Mouse (Mus musculus) MEL (cell line): Measurements from ENCODE around the gene Ythdc1. TPM values are rescaled to one million over a fixed set of nuclear protein-coding genes. Genes with fewer than 3 reads are reported as not detected.
"Not testable (repeated sequence)": the region's sequence is repeated elsewhere in the genome, so short reads cannot be mapped to it uniquely, and the experiment has no call there.

Experiments
- DNase-seq: peaks from one replicate; pipeline ENCODE4 v3.0.0; 2011; ENCODE audit warnings: low read depth, low spot score
- H3K27ac ChIP-seq: 2 replicates; pipeline ENCODE4 v1.5.1; 2012; ENCODE audit warnings: low read depth, mild to moderate bottlenecking, control low read depth, low read length, moderate library complexity; ENCODE audit not compliant: control insufficient read depth
- H3K27me3 ChIP-seq, 2 experiments: fragments of 150-350 bp in 1 of 2; sonication (generic) in 1 of 2; 2 replicates each; pipeline ENCODE4 v1.6.1; 2012; ENCODE audit warnings: low read length in 2 of 2, mild to moderate bottlenecking in 2 of 2, improper control_type of control experiment in 1 of 2, moderate library complexity in 1 of 2; ENCODE audit not compliant: insufficient read depth in 2 of 2, control insufficient read depth in 1 of 2
- H3K36me3 ChIP-seq, 2 experiments: 2 replicates each; pipeline ENCODE4 v1.6.1; 2012 to 2014; ENCODE audit warnings: low read length in 2 of 2, improper control_type of control experiment in 1 of 2, inconsistent platforms in 1 of 2, mild to moderate bottlenecking in 1 of 2; ENCODE audit not compliant: insufficient read depth in 2 of 2, control insufficient read depth in 1 of 2
- H3K4me1 ChIP-seq, 2 experiments: fragments of 150-350 bp in 1 of 2; sonication (generic) in 1 of 2; 2 replicates each; pipeline ENCODE4 v1.6.1; 2012; ENCODE audit warnings: low read length in 2 of 2, improper control_type of control experiment in 1 of 2, mild to moderate bottlenecking in 1 of 2; ENCODE audit not compliant: insufficient read depth in 2 of 2, control insufficient read depth in 1 of 2
- H3K4me3 ChIP-seq, 2 experiments: fragments of 150-350 bp in 1 of 2; sonication (generic) in 1 of 2; 2 replicates each; pipeline ENCODE4 v1.5.1; 2012; ENCODE audit warnings: low read depth in 2 of 2, low read length in 2 of 2, mild to moderate bottlenecking in 2 of 2, moderate library complexity in 2 of 2, control low read depth in 1 of 2, improper control_type of control experiment in 1 of 2; ENCODE audit not compliant: control insufficient read depth in 1 of 2, insufficient read depth in 1 of 2
- H3K79me2 ChIP-seq: 2 replicates; pipeline ENCODE4 v1.6.1; 2012; ENCODE audit warnings: mild to moderate bottlenecking, low read length, moderate library complexity; ENCODE audit not compliant: control insufficient read depth, poor library complexity, insufficient read depth
- H3K9ac ChIP-seq: 2 replicates; pipeline ENCODE4 v1.6.1; 2012; ENCODE audit warnings: low read depth, mild to moderate bottlenecking, control low read depth, low read length, moderate library complexity; ENCODE audit not compliant: control insufficient read depth, poor library complexity, severe bottlenecking
- H3K9me3 ChIP-seq: fragments of 150-350 bp; sonication (generic); replicated peaks from 2 replicates; pipeline ENCODE4 v1.6.1; 2012; ENCODE audit warnings: mild to moderate bottlenecking, low read length, improper control_type of control experiment, moderate library complexity; ENCODE audit not compliant: insufficient read depth
- BHLHE40 ChIP-seq: IDR thresholded peaks from 2 replicates; pipeline ENCODE4 v1.6.1; 2012; ENCODE audit warnings: low read depth, mild to moderate bottlenecking, inconsistent platforms, low read length, improper control_type of control experiment, borderline replicate concordance
- CHD2 ChIP-seq: IDR thresholded peaks from 2 replicates; pipeline ENCODE4 v1.6.1; 2011; ENCODE audit warnings: low read length, improper control_type of control experiment
- CTCF ChIP-seq, 3 experiments: IDR thresholded peaks in 2 of 3; conservative IDR thresholded peaks in 1 of 3; 2 replicates each; pipeline ENCODE4 v1.5.1; 2011 to 2012; ENCODE audit warnings: low read length in 3 of 3, low read depth in 2 of 3, mild to moderate bottlenecking in 2 of 3, improper control_type of control experiment in 1 of 3, inconsistent platforms in 1 of 3, mixed read lengths in 1 of 3, moderate library complexity in 1 of 3; ENCODE audit not compliant: control insufficient read depth in 1 of 3, insufficient read depth in 1 of 3, poor library complexity in 1 of 3, severe bottlenecking in 1 of 3
- E2F4 ChIP-seq: IDR thresholded peaks from 2 replicates; pipeline ENCODE4 v1.6.1; 2011; ENCODE audit warnings: low read depth, low read length, improper control_type of control experiment, borderline replicate concordance
- ELF1 ChIP-seq: IDR thresholded peaks from 2 replicates; pipeline ENCODE4 v1.6.1; 2014; ENCODE audit warnings: low read depth, mild to moderate bottlenecking, inconsistent platforms, low read length, improper control_type of control experiment, moderate library complexity
- EP300 ChIP-seq, 2 experiments: IDR thresholded peaks; 2 replicates each; pipeline ENCODE4 v1.6.1; 2011; ENCODE audit warnings: improper control_type of control experiment in 2 of 2, low read length in 2 of 2, low read depth in 1 of 2, mild to moderate bottlenecking in 1 of 2
- GABPA ChIP-seq: IDR thresholded peaks from 2 replicates; pipeline ENCODE4 v1.6.1; 2012; ENCODE audit warnings: low read depth, mild to moderate bottlenecking, inconsistent platforms, low read length, improper control_type of control experiment, moderate library complexity
- HCFC1 ChIP-seq: IDR thresholded peaks from 2 replicates; pipeline ENCODE4 v1.6.1; 2012; ENCODE audit warnings: low read depth, mild to moderate bottlenecking, inconsistent platforms, low read length, improper control_type of control experiment, moderate library complexity
- KAT2A ChIP-seq: conservative IDR thresholded peaks from 2 replicates; pipeline ENCODE4 v1.6.1; 2012; ENCODE audit warnings: low read depth, low read length, improper control_type of control experiment, inconsistent platforms
- MAFK ChIP-seq: IDR thresholded peaks from 2 replicates; pipeline ENCODE4 v1.6.1; 2011; ENCODE audit warnings: low read depth, mild to moderate bottlenecking, low read length, improper control_type of control experiment, borderline replicate concordance
- MYB ChIP-seq: IDR thresholded peaks from 2 replicates; pipeline ENCODE4 v1.6.1; 2011; ENCODE audit warnings: mild to moderate bottlenecking, low read depth, low read length, improper control_type of control experiment
- MYC ChIP-seq: IDR thresholded peaks from 2 replicates; pipeline ENCODE4 v1.6.1; 2011; ENCODE audit warnings: low read depth, mild to moderate bottlenecking, low read length, improper control_type of control experiment, moderate library complexity
- POLR2AphosphoS2 ChIP-seq: IDR thresholded peaks from 2 replicates; pipeline ENCODE4 v1.6.1; 2011; ENCODE audit warnings: low read length, improper control_type of control experiment
- RAD21 ChIP-seq: IDR thresholded peaks from 2 replicates; pipeline ENCODE4 v1.6.1; 2011; ENCODE audit warnings: mild to moderate bottlenecking, low read depth, low read length, improper control_type of control experiment
- SIN3A ChIP-seq: IDR thresholded peaks from 2 replicates; pipeline ENCODE4 v1.6.1; 2012; ENCODE audit warnings: low read length, improper control_type of control experiment, inconsistent platforms
- TCF12 ChIP-seq: IDR thresholded peaks from 2 replicates; pipeline ENCODE4 v1.6.1; 2014; ENCODE audit warnings: low read depth, mild to moderate bottlenecking, inconsistent platforms, low read length, improper control_type of control experiment, moderate library complexity
- USF2 ChIP-seq, 2 experiments: IDR thresholded peaks; 2 replicates each; pipeline ENCODE4 v1.6.1; 2011 to 2012; ENCODE audit warnings: improper control_type of control experiment in 2 of 2, low read length in 2 of 2, borderline replicate concordance in 1 of 2, inconsistent platforms in 1 of 2, low read depth in 1 of 2, mild to moderate bottlenecking in 1 of 2; ENCODE audit not compliant: insufficient read depth in 1 of 2
- ZKSCAN1 ChIP-seq: IDR thresholded peaks from 2 replicates; pipeline ENCODE4 v1.6.1; 2012; ENCODE audit warnings: low read depth, mild to moderate bottlenecking, inconsistent platforms, low read length, improper control_type of control experiment, moderate library complexity
- polyA plus RNA-seq, 2 experiments: library from polyadenylated mRNA; stranded (reverse) in 1 of 2; unstranded in 1 of 2; fragments of >175 nt in 1 of 2; fragments of >200 nt in 1 of 2; gene quantifications; 2 replicates each; pipeline versions ENCODE4 v1.2.1 to v1.2.4; 2012; ENCODE audit warnings: low replicate concordance in 2 of 2, low read depth in 1 of 2; ENCODE audit not compliant: insufficient read length in 2 of 2, insufficient read depth in 1 of 2, missing spikeins in 1 of 2
- total RNA-seq: library from RNA; depleted of rRNA; stranded (reverse); fragments of 300-350 nt; gene quantifications from 2 replicates; pipeline ENCODE4 v1.2.3, GENCODE M21; 2012

The Ythdc1 gene
- total and polyA plus RNA-seq, 3 experiments, result 47.6 to 67.2 (median 60.8) TPM

DNA sequence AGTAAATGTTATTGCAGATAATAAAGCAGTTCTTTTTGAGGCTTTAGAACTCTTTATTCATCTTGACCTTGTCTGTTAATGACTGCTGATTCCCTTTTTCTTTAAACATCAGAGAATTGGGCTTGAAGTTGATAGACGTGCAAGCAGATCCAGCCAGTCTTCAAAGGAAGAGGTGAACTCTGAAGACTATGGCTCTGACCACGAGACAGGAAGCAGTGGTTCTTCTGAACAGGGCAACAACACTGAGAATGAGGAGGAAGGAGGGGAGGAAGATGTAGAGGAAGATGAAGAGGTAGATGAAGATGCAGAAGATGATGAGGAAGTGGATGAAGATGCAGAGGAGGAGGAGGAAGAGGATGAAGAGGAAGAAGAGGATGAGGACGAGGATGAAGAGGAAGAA is 12.8 kb downstream of the Ythdc1 start:
- H3K36me3 ChIP-seq, result peaks cover 0 to 54% of the 10 kb centered on the region in 2 experiments; a peak in 3 of 4 replicates
- peaks cover 0 to 2% of the 10 kb centered on the region in 2 experiments; a peak in 1 of 4 replicates for H3K4me1 ChIP-seq
- H3K27ac ChIP-seq, result no peak overlapping the region
- H3K9me3 ChIP-seq, result no peaks in the 10 kb centered on the region
- no peak overlapping the region for H3K4me3 ChIP-seq
- H3K79me2 ChIP-seq, result peaks cover 9% of the 10 kb centered on the region
- no peak for DNase-seq
- TF ChIP-seq E2F4 (no peak), BHLHE40 (no peak), ZKSCAN1 (no peak), POLR2AphosphoS2 (no peak), USF2 (IDR thresholded peaks at IDR 0.05; ENCODE audit: borderline replicate concordance in 1 of 2, insufficient read depth in 1 of 2, low read depth in 1 of 2, low read length in 2 of 2) (no peak), SIN3A (no peak), ELF1 (no peak), MYC (no peak), TCF12 (no peak), GABPA (no peak), MYB (no peak), CHD2 (no peak), EP300 (IDR thresholded peaks at IDR 0.05; ENCODE audit: low read depth in 1 of 2, low read length in 2 of 2) (no peak), MAFK (no peak), RAD21 (no peak), HCFC1 (no peak), KAT2A (no peak), CTCF (IDR thresholded peaks at IDR 0.05 in 2 of 3, conservative IDR thresholded peaks at IDR 0.05 in 1 of 3; ENCODE audit: control insufficient read depth in 1 of 3, insufficient read depth in 1 of 3, low read depth in 2 of 3, low read length in 3 of 3, poor library complexity in 1 of 3, severe bottlenecking in 1 of 3) (no peak)
- H3K27me3 ChIP-seq, result no peaks in the 10 kb centered on the region
- H3K9ac ChIP-seq, result no peak overlapping the region

DNA sequence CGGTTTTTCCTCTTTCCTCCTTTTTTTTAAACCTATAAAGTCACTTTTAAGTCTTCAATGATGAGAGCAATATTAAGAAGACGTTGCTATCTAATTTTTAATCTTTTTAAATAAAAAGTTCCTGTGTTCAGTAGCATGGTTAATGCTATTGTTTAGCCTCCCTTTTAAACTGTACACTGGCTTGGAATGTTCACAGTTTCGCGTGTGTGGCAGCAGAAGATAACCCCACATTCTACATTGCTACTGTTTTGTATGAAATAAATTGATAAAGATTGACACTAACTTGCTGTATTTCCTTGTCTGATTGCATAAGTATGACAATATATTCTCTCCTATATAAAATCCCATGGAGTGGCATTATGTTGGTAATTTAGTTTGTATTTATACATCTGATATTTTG is 32.4 kb downstream of the Ythdc1 start:
- not testable (repeated sequence) for H3K79me2 ChIP-seq, H3K9me3 ChIP-seq, H3K4me1 ChIP-seq, H3K4me3 ChIP-seq, H3K27ac ChIP-seq, DNase-seq, H3K9ac ChIP-seq, H3K27me3 ChIP-seq
- peaks cover 0 to 27% of the 10 kb centered on the region in 2 experiments; a peak in 2 of 4 replicates for H3K36me3 ChIP-seq
